Mouse (Mus musculus) thymus, postnatal 14 days (tissue): Measurements from ENCODE around the gene Psg21.
"Not testable (repeated sequence)": the region's sequence is repeated elsewhere in the genome, so short reads cannot be mapped to it uniquely, and the experiment has no call there.

Experiments
- DNase-seq: peaks from one replicate; pipeline ENCODE4 v3.0.0; 2021

Psg21 gene

GRCm38 (mm10) chr7:18656625-18657024 lies at the start of gene Psg21:
Gene Psg21, minus strand, starts transcription at chr7:18656725.
- not testable (repeated sequence) for DNase-seq

GRCm38 (mm10) chr7:18686085-18686484 lies 29.6 kb upstream of the Psg21 start, which contains the start of gene Psg20:
Gene Psg20, minus strand, starts transcription at chr7:18686185.
- DNase-seq, result no peak

- DNase-seq, result no peak
Observed at GRCm38 (mm10) chr7:18685586-18685985, 29.1 kb upstream of the Psg21 start.

GRCm38 (mm10) chr7:18679772-18680171 lies 23.2 kb upstream of the Psg21 start:
- no peak for DNase-seq

GRCm38 (mm10) chr7:18626921-18627320 lies 29.6 kb downstream of the Psg21 start:
- DNase-seq, result not testable (repeated sequence)

GRCm38 (mm10) chr7:18616401-18616800 lies 40.1 kb downstream of the Psg21 start, which contains the start of gene Psg23:
Gene Psg23, minus strand, starts transcription at chr7:18616501.
- DNase-seq, result not testable (repeated sequence)
